Mouse (Mus musculus) myocyte (in vitro differentiated cells): ENCODE data around the gene Clic1.

Source experiments
- E2F4 ChIP-seq: IDR thresholded peaks from one replicate; pipeline ENCODE4 v1.6.1; 2011; ENCODE audit warnings: mild to moderate bottlenecking, control low read depth, moderate library complexity; ENCODE audit not compliant: insufficient read depth
- MYOG ChIP-seq, 3 experiments: IDR thresholded peaks; one replicate each; pipeline ENCODE4 v1.6.1; 2011; ENCODE audit warnings: control low read depth in 2 of 3, low read depth in 2 of 3, mild to moderate bottlenecking in 2 of 3; ENCODE audit not compliant: insufficient read length in 2 of 3, control insufficient read depth in 1 of 3, insufficient read depth in 1 of 3
- POLR2A ChIP-seq: IDR thresholded peaks from one replicate; pipeline ENCODE4 v1.6.1; 2011; ENCODE audit warnings: low read depth, mild to moderate bottlenecking, control low read depth, moderate library complexity; ENCODE audit not compliant: insufficient read length
- POLR2AphosphoS2 ChIP-seq: IDR thresholded peaks from one replicate; pipeline ENCODE4 v1.6.1; 2011; ENCODE audit warnings: low read depth, control low read depth; ENCODE audit not compliant: insufficient read length
- REST ChIP-seq: IDR thresholded peaks from one replicate; pipeline ENCODE4 v1.6.1; 2011; ENCODE audit warnings: mild to moderate bottlenecking, control low read depth, moderate library complexity; ENCODE audit not compliant: insufficient read depth, insufficient read length
- SRF ChIP-seq: IDR thresholded peaks from one replicate; pipeline ENCODE4 v1.6.1; 2011; ENCODE audit warnings: low read depth; ENCODE audit not compliant: control insufficient read depth, insufficient read length
- TCF12 ChIP-seq: IDR thresholded peaks from one replicate; pipeline ENCODE4 v1.6.1; 2011; ENCODE audit warnings: mild to moderate bottlenecking, control low read depth; ENCODE audit not compliant: poor library complexity, insufficient read depth, severe bottlenecking
- USF1 ChIP-seq: IDR thresholded peaks from one replicate; pipeline ENCODE4 v1.6.1; 2011; ENCODE audit warnings: low read depth, mild to moderate bottlenecking, control low read depth, moderate library complexity

DNA sequence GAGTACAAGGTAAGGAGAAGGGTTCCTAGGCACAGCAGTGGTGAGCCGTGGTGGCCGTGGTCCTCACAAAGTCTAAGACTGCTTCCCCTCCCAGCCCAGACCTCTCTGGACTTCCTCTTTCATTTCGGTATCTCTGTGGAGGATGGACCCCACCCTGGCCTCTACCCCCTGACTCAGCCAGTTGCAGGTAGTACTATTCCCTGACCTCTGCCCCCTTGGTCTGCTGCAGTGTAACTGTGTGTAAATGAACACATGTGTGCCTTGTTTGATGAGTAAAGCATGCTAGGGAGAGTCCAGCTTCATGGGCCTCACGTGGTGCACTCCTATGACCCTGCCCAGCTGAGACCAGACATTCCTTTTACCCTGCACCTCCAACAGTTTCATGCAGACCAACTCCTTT is 26.0 kb upstream of the Clic1 start:
- TF ChIP-seq TCF12 (no peak), SRF (no peak), MYOG (IDR thresholded peaks at IDR 0.05; ENCODE audit: control insufficient read depth in 1 of 3, insufficient read depth in 1 of 3, insufficient read length in 2 of 3, low read depth in 2 of 3) (no peak), USF1 (no peak), POLR2A (no peak), E2F4 (no peak), REST (no peak), POLR2AphosphoS2 (no peak)
